Mouse (Mus musculus) G1E (cell line): ENCODE results near the gene Runx2. TPM values are rescaled to one million over a fixed set of nuclear protein-coding genes. Genes with fewer than 3 reads are reported as not detected.

Experiments
- ATAC-seq: 2 replicates; pipeline ENCODE4 v1.8.0; 2016; ENCODE audit warnings: mild to moderate bottlenecking; ENCODE audit not compliant: insufficient number of reproducible peaks, poor library complexity, low FRiP score, severe bottlenecking; ENCODE audit errors: extremely low read depth
- DNase-seq: peaks from one replicate; pipeline ENCODE4 v3.0.0; 2012; ENCODE audit warnings: low spot score
- H3K27me3 ChIP-seq: 2 replicates; pipeline ENCODE4 v1.6.1; 2012; ENCODE audit warnings: mild to moderate bottlenecking, low read length, inconsistent platforms; ENCODE audit not compliant: insufficient read depth
- H3K36me3 ChIP-seq: replicated peaks from 2 replicates; pipeline ENCODE3; 2012; ENCODE audit warnings: mild to moderate bottlenecking, inconsistent platforms
- H3K4me1 ChIP-seq: 2 replicates; pipeline ENCODE4 v1.6.1; 2012; ENCODE audit warnings: low read depth, low read length, inconsistent platforms, mixed read lengths; ENCODE audit not compliant: insufficient read depth
- H3K4me3 ChIP-seq: 2 replicates; pipeline ENCODE4 v1.5.1; 2012; ENCODE audit warnings: low read depth, mild to moderate bottlenecking, inconsistent platforms, low read length, moderate library complexity, mixed read lengths
- H3K9me3 ChIP-seq: replicated peaks from 2 replicates; pipeline ENCODE4 v1.6.1; 2012; ENCODE audit warnings: inconsistent platforms
- CTCF ChIP-seq: IDR thresholded peaks from 2 replicates; pipeline ENCODE4 v1.5.1; 2012; ENCODE audit warnings: low read depth, low read length, inconsistent platforms, mixed read lengths
- GATA1 ChIP-seq: IDR thresholded peaks from 2 replicates; pipeline ENCODE4 v1.6.1; 2012; ENCODE audit warnings: borderline replicate concordance, low read length, inconsistent platforms, mixed read lengths
- GATA2 ChIP-seq: IDR thresholded peaks from 2 replicates; pipeline ENCODE4 v1.6.1; 2012; ENCODE audit warnings: low read depth, low read length, inconsistent platforms, borderline replicate concordance
- POLR2AphosphoS5 ChIP-seq: IDR thresholded peaks from 2 replicates; pipeline ENCODE4 v1.6.1; 2012; ENCODE audit warnings: low read depth, low read length, inconsistent platforms; ENCODE audit not compliant: insufficient replicate concordance
- TAL1 ChIP-seq: conservative IDR thresholded peaks from 2 replicates; pipeline ENCODE4 v1.6.1; 2012; ENCODE audit warnings: low read depth, low read length, inconsistent platforms, mixed read lengths
- polyA plus RNA-seq: library from polyadenylated mRNA; stranded (reverse); fragments of >175 nt; gene quantifications from 2 replicates; pipeline ENCODE4 v1.2.3, GENCODE M21; 2012
- total RNA-seq, 2 experiments: library from RNA; stranded (forward) in 1 of 2; stranded (reverse) in 1 of 2; fragments of 200-1000 nt in 1 of 2; fragments of >200 nt in 1 of 2; fragmentation: Nextera tagmentation in 1 of 2; gene quantifications; 2 replicates each; pipeline ENCODE4 v1.2.3; 2014 to 2017

The Runx2 gene
- total and polyA plus RNA-seq, 3 experiments = 0.05 to 2.0 (median 0.05) TPM

DNA sequence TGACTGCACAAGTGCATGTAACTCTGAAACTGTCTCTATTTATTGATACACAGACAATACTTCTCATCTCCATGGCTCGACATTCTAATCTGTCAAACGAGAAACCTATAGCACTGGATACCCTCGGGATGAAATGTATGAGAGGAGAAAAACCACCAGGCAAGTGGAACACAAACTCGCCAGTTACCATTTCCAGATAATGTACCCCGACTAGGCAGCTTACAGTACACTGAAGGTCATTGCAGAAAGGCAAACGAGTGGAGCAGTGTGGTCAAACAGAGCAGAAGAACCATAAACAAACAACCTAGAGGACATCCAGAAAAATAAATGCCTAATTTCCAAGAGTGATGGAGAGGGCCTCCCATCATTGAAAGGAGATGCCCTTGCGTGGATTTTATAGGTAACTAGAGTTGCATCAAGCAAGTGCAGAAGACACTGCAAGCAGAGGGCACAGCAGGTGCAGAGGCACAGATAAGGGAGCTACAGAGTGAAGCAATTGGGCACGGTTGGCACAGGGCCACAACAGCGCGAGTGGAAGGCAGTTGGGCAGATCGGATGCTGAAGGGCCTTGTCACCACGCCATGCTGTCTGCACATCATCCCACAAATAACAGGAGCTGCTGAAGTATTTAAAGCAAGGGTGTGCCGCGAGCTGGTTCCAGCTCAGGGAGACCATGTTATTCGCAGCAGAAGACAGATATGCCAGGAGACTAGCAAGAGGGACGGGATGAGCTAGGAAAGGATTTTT is 142.5 kb downstream of the Runx2 start:
- ATAC-seq = no peak
- H3K36me3 ChIP-seq = no peaks in the 10 kb centered on the region
- TF ChIP-seq TAL1 (no peak), GATA1 (no peak), GATA2 (no peak), POLR2AphosphoS5 (no peak), CTCF (no peak)
- no peak overlapping the region for H3K4me3 ChIP-seq
- H3K27me3 ChIP-seq = no peaks in the 10 kb centered on the region
- DNase-seq = no peak
- no peaks in the 10 kb centered on the region for H3K4me1 ChIP-seq
- peaks cover 30% of the 10 kb centered on the region for H3K9me3 ChIP-seq

DNA sequence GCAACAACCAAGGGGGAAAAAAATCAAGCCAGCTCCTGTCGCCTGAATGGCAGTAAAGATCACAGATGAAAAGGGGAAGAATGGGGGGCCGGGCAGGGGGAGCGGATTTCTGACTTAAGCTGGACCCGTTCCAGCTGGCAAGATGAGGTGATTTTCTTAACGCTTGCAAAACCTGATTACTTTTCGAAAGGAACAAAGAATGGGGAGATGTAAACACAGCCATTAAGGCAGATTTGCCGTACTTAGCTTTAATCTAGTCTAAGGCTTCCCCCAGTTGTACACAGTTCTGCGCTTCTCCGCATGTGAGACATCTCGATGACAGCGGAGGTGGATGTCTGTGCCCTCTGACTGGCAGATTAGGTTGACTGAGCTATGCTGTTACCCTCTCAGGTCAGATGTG is 144.6 kb downstream of the Runx2 start:
- TF ChIP-seq GATA1 = no peak
- TF ChIP-seq POLR2AphosphoS5 = no peak
- TF ChIP-seq TAL1 = no peak
- no peak for TF ChIP-seq GATA2
- no peak for TF ChIP-seq CTCF
- ATAC-seq (no peak), DNase-seq (no peak)
- Histone ChIP-seq H3K9me3 (peaks cover 48% of the 10 kb centered on the region), H3K36me3 (no peaks in the 10 kb centered on the region), H3K4me1 (no peaks in the 10 kb centered on the region), H3K4me3 (no peak overlapping the region), H3K27me3 (no peaks in the 10 kb centered on the region)

GRCm38 (mm10) chr17:44667346-44667745 is 147.3 kb downstream of the Runx2 start:
- H3K4me1 ChIP-seq = no peaks in the 10 kb centered on the region
- H3K27me3 ChIP-seq = no peaks in the 10 kb centered on the region
- peaks cover 47% of the 10 kb centered on the region for H3K9me3 ChIP-seq
- no peak for ATAC-seq
- no peak for DNase-seq
- no peaks in the 10 kb centered on the region for H3K36me3 ChIP-seq
- H3K4me3 ChIP-seq = no peak overlapping the region
- no peak for TF ChIP-seq CTCF
- TF ChIP-seq TAL1 = no peak
- no peak for TF ChIP-seq POLR2AphosphoS5
- no peak for TF ChIP-seq GATA2
- no peak for TF ChIP-seq GATA1

GRCm38 (mm10) chr17:44663872-44664271 is 150.7 kb downstream of the Runx2 start:
- H3K9me3 ChIP-seq = peaks cover 42% of the 10 kb centered on the region
- no peak overlapping the region for H3K4me3 ChIP-seq
- H3K36me3 ChIP-seq = no peaks in the 10 kb centered on the region
- no peak for ATAC-seq
- no peak for DNase-seq
- no peaks in the 10 kb centered on the region for H3K27me3 ChIP-seq
- TF ChIP-seq GATA2 = no peak
- no peak for TF ChIP-seq POLR2AphosphoS5
- TF ChIP-seq GATA1 = no peak
- no peaks in the 10 kb centered on the region for H3K4me1 ChIP-seq

DNA sequence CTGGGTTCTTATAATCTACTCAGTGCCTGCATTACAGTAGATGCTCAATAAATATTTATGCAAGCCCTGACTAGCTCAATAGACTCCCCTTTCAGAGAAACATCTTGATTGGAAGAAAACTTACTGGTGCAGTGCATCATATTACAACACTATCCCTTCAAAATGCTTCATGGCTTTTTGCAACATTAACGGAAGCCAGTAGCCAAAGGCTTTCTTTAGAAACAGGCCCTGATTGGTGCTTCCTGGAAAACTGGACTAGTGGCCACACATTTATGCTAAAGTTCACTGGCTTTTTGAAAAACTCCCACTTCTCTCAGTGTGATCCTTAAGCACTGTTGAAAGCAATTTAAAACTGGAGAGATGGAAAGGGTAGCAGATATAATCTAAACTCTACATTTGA is 151.4 kb downstream of the Runx2 start:
- Histone ChIP-seq H3K4me1 (no peaks in the 10 kb centered on the region), H3K36me3 (no peaks in the 10 kb centered on the region), H3K27me3 (no peaks in the 10 kb centered on the region), H3K9me3 (peaks cover 43% of the 10 kb centered on the region), H3K4me3 (no peak overlapping the region)
- ATAC-seq (no peak), DNase-seq (no peak)
- TF ChIP-seq GATA2 (no peak), TAL1 (no peak), CTCF (no peak), GATA1 (no peak), POLR2AphosphoS5 (no peak)

DNA sequence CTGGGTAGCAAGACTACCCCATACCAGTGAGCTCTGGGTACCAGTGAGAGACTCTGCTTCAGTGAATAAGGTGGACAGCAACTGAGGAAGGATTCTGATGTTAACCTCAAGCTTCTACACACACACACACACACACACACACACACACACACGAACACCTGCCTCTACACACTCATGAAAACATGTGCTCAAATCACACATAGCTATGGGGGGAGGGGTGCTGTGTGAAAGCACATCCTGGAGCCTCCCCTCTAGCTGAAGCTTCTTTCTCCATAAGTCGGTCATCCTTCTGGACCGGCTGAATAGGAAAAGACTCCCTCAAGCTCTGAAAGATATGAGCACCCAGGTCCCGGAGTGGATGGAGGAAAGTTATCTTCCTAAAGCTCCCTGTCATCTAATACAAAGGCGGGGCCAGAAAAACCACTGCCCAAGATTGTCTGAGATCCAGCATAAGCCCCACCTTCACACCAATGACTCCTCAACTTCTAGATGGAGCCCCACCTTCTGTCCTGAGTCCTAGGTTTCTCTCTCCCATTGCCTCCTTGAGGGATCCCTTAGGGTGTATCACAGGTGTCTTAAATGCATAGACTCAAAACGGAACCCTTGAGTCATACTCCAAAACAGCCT is 152.4 kb downstream of the Runx2 start:
- H3K4me1 ChIP-seq = no peaks in the 10 kb centered on the region
- DNase-seq (no peak), ATAC-seq (no peak)
- no peaks in the 10 kb centered on the region for H3K27me3 ChIP-seq
- H3K36me3 ChIP-seq = no peaks in the 10 kb centered on the region
- H3K9me3 ChIP-seq = peaks cover 47% of the 10 kb centered on the region
- TF ChIP-seq GATA1 (no peak), CTCF (no peak), TAL1 (no peak), GATA2 (no peak), POLR2AphosphoS5 (no peak)
- H3K4me3 ChIP-seq = no peak overlapping the region
